Mouse (Mus musculus) cerebellum, adult 2 months (tissue): ENCODE measurements around the gene Gm11634. TPM values are rescaled to one million over a fixed set of nuclear protein-coding genes. Genes with fewer than 3 reads are reported as not detected.
"Not testable (repeated sequence)": the region's sequence is repeated elsewhere in the genome, so short reads cannot be mapped to it uniquely, and the experiment has no call there.

Source experiments
- DNase-seq, 2 experiments: peaks; one replicate each; pipeline ENCODE4 v3.0.0; 2021
- H3K27ac ChIP-seq: fragments of 200-500 bp; 2 replicates; pipeline ENCODE4 v1.5.1; 2012; ENCODE audit warnings: low read length, control low read depth, inconsistent platforms; ENCODE audit not compliant: insufficient read depth
- H3K27me3 ChIP-seq: fragments of 200-500 bp; 2 replicates; pipeline ENCODE4 v1.6.1; 2012; ENCODE audit warnings: inconsistent platforms, mild to moderate bottlenecking, low read length, moderate library complexity; ENCODE audit not compliant: control insufficient read depth, insufficient read depth
- H3K4me1 ChIP-seq: fragments of 200-500 bp; 2 replicates; pipeline ENCODE4 v1.6.1; 2011; ENCODE audit warnings: low read length; ENCODE audit not compliant: control insufficient read depth, insufficient read depth
- H3K4me3 ChIP-seq: fragments of 200-500 bp; replicated peaks from 2 replicates; pipeline ENCODE3; 2011; ENCODE audit warnings: mild to moderate bottlenecking, low read depth, low read length, control low read depth; ENCODE audit not compliant: insufficient read depth
- CTCF ChIP-seq: fragments of 200-500 bp; IDR thresholded peaks from 2 replicates; pipeline ENCODE4 v1.5.1; 2011; ENCODE audit warnings: low read depth, mild to moderate bottlenecking, control low read depth, low read length, moderate library complexity, borderline replicate concordance; ENCODE audit not compliant: insufficient read depth
- POLR2A ChIP-seq: fragments of 200-500 bp; IDR thresholded peaks from 2 replicates; pipeline ENCODE4 v1.6.1; 2011; ENCODE audit warnings: low read length, control low read depth, borderline replicate concordance; ENCODE audit not compliant: insufficient read depth
- WGBS: fragments of 180-500 bp; shearing (Covaris S2); methylation state at CpG from one replicate; pipeline ENCODE4 v1.1.7; 2018; 5-methylcytosine and 5-hydroxymethylcytosine counted together
- polyA plus RNA-seq: library from polyadenylated mRNA; depleted of rRNA; stranded (reverse); fragments of >200 nt; gene quantifications from 2 replicates; pipeline ENCODE4 v1.2.3, GENCODE M21; 2012

The Gm11634 gene
- polyA plus RNA-seq, 1 experiment: not detected

GRCm38 (mm10) chr11:101618596-101618995 lies 19.5 kb upstream of the Gm11634 start:
- Histone ChIP-seq H3K27me3 (no peaks in the 10 kb centered on the region), H3K4me1 (no peaks in the 10 kb centered on the region), H3K27ac (no peak overlapping the region), H3K4me3 (no peak overlapping the region)
- no peak for DNase-seq
- WGBS: 86% methylated on average over 3 of the region's 3 CpGs
- TF ChIP-seq POLR2A (no peak), CTCF (no peak)

GRCm38 (mm10) chr11:101617849-101618248 lies 18.8 kb upstream of the Gm11634 start:
- no peak for TF ChIP-seq CTCF
- Histone ChIP-seq H3K4me3 (no peak overlapping the region), H3K27ac (no peak overlapping the region), H3K4me1 (no peaks in the 10 kb centered on the region), H3K27me3 (no peaks in the 10 kb centered on the region)
- no peak for DNase-seq
- 17% methylated on average over 8 of the region's 8 CpGs for WGBS

GRCm38 (mm10) chr11:101616948-101617767 lies 18.1 kb upstream of the Gm11634 start:
- 19% methylated on average over 18 of the region's 18 CpGs for WGBS
- Histone ChIP-seq H3K27ac (no peak overlapping the region), H3K4me3 (no peak overlapping the region), H3K4me1 (no peaks in the 10 kb centered on the region), H3K27me3 (no peaks in the 10 kb centered on the region)
- no peak for TF ChIP-seq CTCF
- no peak for TF ChIP-seq POLR2A
- DNase-seq: no peak

GRCm38 (mm10) chr11:101616104-101616503 lies 17.0 kb upstream of the Gm11634 start:
- Histone ChIP-seq H3K27ac (no peak overlapping the region), H3K27me3 (no peaks in the 10 kb centered on the region), H3K4me3 (no peak overlapping the region), H3K4me1 (no peaks in the 10 kb centered on the region)
- 94% methylated on average over 8 of the region's 8 CpGs for WGBS
- DNase-seq: no peak
- TF ChIP-seq POLR2A: no peak
- TF ChIP-seq CTCF: no peak

GRCm38 (mm10) chr11:101615380-101615779 lies 16.3 kb upstream of the Gm11634 start:
- Histone ChIP-seq H3K27me3 (no peaks in the 10 kb centered on the region), H3K4me1 (peaks cover 3% of the 10 kb centered on the region; the same call in 1 of the 2 replicates), H3K27ac (no peak overlapping the region), H3K4me3 (no peak overlapping the region)
- WGBS: 88% methylated on average over 6 of the region's 6 CpGs
- DNase-seq: no peak
- TF ChIP-seq CTCF: no peak
- no peak for TF ChIP-seq POLR2A

GRCm38 (mm10) chr11:101614116-101614515 lies 15.1 kb upstream of the Gm11634 start:
- WGBS: 52% methylated on average over 4 of the region's 4 CpGs

GRCm38 (mm10) chr11:101613596-101613995 lies 14.5 kb upstream of the Gm11634 start:
- Histone ChIP-seq H3K4me3 (no peak overlapping the region), H3K27me3 (no peaks in the 10 kb centered on the region), H3K27ac (no peak overlapping the region), H3K4me1 (peaks cover 3% of the 10 kb centered on the region; the same call in 1 of the 2 replicates)
- no peak for TF ChIP-seq CTCF
- TF ChIP-seq POLR2A: no peak
- WGBS: 85% methylated on average over 6 of the region's 6 CpGs
- no peak for DNase-seq

More at GRCm38 (mm10) chr11:101614116-101614515, 15.1 kb upstream of the Gm11634 start:
- TF ChIP-seq CTCF (no peak), POLR2A (no peak)
- H3K27me3 ChIP-seq: no peaks in the 10 kb centered on the region
- no peak overlapping the region for H3K27ac ChIP-seq
- no peak for DNase-seq
- no peak overlapping the region for H3K4me3 ChIP-seq
- H3K4me1 ChIP-seq: peaks cover 3% of the 10 kb centered on the region; the same call in 1 of the 2 replicates

GRCm38 (mm10) chr11:101610445-101610844 lies 11.4 kb upstream of the Gm11634 start:
- no peak for DNase-seq
- no peaks in the 10 kb centered on the region for H3K27me3 ChIP-seq
- H3K27ac ChIP-seq: no peak overlapping the region
- H3K4me3 ChIP-seq: no peak overlapping the region
- TF ChIP-seq CTCF (no peak), POLR2A (no peak)
- peaks cover 3% of the 10 kb centered on the region; the same call in 1 of the 2 replicates for H3K4me1 ChIP-seq
- 30% methylated on average over 11 of the region's 11 CpGs for WGBS

- not testable (repeated sequence) for H3K27ac ChIP-seq, H3K27me3 ChIP-seq, H3K4me1 ChIP-seq, DNase-seq, H3K4me3 ChIP-seq
- 90% methylated on average over 4 of the region's 4 CpGs for WGBS
Measured at GRCm38 (mm10) chr11:101607134-101607533, 8.1 kb upstream of the Gm11634 start.

GRCm38 (mm10) chr11:101604531-101605453 lies 5.7 kb upstream of the Gm11634 start:
- not testable (repeated sequence) for H3K27me3 ChIP-seq, H3K27ac ChIP-seq, H3K4me1 ChIP-seq
- H3K4me3 ChIP-seq: peak overlapping the region; percentile 51
- DNase-seq: peak; percentile 59 to 60
- 3% methylated on average over 30 of the region's 30 CpGs for WGBS
